Mouse (Mus musculus) monocyte, adult 2 months (primary cell): Measurements from ENCODE around the gene Grap2.
A peak's percentile ranks its signal among the peaks of the same experiment; 100 is the strongest.

Experiments used
- DNase-seq, 2 experiments: peaks; one replicate each; pipeline ENCODE4 v3.0.0; 2022; ENCODE audit warnings: low spot score in 2 of 2, low read depth in 1 of 2

Gene Grap2

DNA sequence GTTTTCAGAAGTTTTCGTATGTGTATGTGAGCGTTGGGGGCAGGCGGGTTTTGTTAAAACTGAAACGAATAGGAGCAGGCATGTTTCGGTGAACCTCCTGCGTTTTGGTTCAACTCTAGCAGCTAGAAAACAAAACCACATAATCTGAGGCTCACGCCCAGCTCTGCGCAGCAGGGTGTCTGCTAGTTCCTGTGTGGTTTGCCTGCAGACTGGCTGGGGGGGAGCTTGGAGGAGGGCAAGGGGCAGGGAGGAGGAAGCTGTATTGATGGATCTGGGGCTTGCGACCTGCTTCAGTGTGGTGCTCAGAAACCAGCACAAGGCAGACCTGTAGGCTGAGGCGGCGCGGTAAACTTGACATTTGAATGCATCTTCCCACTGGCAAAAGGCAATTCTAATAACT lies at the start of gene Grap2:
Gene Grap2 (plus strand): TSS at position 304 of the 400 bp plus-strand sequence.
- peak; percentile 16 to 58 for DNase-seq

DNA sequence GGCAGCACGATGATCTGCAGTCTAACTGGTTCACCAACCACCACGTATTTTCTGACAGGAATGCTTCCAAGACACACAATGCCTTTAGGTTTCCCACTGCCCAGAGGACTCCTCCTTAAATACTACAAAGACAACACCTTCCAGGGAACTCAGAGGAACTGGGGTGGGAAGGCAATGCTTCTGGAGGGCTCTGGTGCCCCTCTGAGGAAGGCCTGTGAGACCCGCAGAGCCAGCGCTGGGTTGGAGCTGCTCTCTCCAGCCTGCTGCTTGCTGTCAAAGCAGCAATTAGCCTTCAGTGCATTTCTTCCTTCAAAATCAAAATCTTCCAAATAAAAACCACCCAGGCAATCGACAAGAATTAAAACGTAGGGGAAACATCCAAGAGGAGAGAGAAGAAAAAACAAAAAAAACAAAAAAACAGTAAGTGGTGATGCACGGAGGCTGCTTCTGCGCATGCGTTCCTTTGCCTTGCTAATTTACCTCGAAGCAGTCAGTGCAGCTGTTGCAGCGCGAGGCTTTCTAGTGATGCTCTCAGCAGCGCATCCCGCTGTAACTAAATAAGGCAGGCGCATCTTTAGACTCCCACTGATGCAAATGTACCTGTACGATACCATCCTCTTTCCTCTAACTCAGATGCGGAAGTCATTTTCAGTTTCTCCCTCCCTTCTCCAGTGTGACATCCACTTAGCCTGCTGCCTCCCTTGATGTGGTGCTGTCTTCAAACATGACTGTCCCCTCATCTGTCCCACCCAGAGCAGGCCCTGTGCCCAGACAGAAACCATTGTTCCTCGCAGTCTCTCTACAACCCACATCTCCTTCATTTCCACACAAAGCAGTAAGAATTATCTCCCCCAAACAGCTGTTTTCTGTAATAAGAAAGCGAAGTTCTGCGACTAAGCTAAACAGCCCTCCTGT lies 42.2 kb upstream of the Grap2 start:
- DNase-seq, result no peak

DNA sequence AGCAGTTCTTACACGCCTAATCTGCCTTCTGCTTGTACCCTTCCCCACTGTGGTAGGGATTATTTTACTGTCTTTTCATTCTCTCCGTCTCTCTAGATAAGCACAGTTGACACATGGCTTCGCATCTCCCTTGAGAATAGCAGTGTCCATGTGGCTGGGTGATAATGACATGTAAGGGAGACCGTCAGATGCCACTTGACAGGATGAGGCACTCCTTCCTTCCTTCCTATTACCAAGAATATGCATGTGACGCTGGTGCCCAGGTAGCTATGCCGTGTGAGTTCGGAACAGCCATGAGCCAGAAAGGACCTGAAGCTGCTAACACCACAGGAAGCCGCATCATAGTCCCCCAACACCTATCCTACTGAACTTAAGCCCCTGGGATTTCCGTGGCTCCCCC lies 41.4 kb upstream of the Grap2 start:
- DNase-seq, result no peak

DNA sequence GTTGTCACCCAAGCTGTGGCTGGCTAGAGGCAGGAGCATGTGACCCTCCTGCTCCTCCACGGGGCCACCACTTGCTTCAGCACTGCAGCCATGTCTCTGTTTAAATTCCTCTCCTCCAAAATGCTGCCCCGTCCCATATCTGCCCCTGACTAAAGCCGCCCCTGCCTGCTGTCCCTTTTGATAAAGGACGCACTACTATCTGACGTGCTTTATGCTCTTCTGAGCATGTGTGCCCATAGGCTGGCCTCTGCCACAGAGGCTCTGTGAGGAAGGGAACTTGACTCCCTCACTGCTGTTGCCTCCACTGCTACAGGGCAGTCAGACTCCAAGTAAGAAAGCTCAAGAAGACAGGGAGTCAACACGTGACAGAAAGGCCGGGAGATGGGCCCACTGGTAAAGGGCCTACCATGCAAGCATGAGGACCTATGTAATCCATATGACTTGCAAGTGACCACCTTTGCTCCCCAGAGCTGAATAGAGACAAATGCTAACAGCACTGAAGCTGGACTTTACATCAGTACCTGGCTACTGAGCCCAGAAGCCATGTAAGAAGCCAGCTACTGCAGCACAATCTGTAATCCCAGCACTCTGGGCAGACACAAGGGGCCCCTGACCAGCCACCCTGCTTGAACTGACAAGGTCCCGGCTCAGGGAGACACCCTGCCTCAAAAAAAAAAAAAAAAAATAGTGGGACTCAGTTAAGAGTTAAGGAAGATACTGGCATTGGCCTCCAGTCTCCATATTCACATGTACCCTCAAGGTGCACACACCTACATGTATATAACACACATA lies 39.9 kb upstream of the Grap2 start:
- no peak for DNase-seq

DNA sequence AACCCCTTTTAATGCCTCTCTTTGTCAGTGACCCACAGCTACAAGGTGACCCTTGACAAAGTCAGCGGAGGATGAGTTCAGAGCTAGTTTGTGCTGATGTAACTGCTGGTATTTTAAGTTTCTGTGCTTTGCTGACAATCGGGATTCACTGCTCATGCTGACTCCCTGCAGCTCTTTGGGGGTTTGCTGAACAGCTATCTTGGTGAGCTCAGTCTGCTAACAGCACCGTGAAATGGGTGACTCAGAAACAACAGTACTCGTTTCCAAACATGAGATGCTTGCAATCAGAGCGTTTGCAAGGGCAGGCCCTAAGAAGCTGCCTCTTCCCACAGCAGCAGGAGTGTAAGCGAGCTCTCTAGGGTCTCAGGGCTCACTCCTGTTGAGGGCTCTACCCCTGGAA lies 39.1 kb upstream of the Grap2 start:
- no peak for DNase-seq

DNA sequence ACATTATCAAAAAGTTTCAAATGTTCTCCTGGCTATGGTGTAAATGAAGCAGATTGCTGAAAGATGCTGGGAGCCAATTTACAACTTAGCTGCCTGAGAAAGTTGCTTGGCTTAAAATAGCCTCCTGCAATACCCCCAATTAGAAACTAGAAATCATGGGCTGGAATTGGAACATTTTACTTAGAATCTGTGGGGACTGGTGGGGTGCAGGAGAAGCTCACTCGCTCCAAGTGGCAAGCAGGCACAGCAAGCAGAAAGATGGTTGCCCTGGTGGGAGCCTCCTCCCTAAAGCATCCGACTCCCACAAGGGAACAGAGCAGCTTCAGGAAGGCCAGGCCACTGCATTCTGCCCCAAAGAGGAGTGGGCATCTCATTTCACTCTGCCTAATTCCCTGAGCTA lies 36.3 kb upstream of the Grap2 start:
- no peak for DNase-seq

DNA sequence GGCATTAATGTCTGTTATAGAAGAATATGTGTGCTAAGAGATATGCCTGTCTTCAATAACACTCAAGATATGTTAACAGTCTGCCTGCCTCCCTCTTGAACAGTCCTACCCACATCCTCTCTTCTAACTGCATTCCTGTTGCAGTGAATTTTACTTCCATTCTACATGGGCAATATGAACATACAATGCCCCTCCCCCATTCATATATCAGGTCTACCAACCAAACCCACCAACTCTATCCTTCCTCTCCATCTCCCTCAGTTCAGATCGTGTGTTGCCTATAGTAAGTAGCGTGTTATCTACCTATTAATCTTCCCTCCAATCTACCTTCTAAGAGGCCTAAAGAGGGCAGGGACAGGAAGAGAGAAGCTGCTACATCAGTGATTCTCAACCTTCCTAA lies 34.3 kb upstream of the Grap2 start:
- DNase-seq, result no peak

DNA sequence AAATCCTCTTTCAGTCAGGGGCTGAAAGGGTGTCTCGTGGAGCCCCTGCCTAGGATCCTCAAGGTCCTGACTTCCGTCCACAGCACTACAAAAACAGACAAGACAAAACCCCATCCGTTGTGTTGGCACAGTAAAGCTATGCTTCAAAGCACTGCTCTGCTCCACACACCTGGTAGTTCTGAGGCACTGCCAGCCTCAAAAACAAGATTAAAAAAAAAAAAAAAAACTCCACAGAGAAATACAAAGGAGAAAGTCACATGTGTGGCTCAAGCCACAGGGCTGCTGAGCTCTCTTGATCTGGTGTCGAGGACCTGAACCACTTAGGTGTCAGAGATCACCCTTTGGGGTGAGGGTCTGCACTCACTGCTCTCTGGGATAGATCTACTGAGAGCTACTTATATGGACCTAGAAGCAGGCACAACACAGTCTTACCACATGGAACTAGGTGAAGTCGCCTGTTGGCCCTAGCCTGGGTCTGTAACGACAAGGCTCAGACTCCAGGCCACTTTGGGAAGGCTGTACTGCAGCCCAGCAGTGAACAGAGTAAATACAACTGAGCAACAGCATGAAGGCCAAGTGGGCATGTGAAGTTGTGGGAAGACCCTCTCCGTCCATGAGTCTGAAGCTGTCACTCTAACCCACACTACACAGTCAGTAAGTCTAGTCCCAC lies 33.6 kb upstream of the Grap2 start:
- no peak for DNase-seq

DNA sequence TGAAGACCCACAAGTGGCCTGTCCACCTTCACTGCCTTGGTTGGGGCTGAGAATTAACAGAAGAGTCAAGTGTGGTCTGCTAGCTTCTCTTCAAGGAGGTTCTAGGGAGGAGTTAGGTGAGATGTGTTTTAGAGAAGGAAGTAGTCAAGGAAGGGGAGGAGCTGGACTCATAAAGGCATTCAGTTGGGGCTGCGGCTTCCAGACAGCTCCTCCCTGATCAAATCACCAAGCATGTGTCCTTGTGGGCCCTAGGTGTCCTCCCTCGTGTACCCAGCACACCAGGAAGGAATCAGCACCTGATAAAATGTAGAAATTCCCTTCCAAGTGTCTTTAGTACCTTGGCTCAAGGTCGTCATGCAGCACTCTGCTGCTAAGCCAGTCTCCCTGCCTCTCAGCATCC lies 28.3 kb upstream of the Grap2 start:
- DNase-seq, result no peak

DNA sequence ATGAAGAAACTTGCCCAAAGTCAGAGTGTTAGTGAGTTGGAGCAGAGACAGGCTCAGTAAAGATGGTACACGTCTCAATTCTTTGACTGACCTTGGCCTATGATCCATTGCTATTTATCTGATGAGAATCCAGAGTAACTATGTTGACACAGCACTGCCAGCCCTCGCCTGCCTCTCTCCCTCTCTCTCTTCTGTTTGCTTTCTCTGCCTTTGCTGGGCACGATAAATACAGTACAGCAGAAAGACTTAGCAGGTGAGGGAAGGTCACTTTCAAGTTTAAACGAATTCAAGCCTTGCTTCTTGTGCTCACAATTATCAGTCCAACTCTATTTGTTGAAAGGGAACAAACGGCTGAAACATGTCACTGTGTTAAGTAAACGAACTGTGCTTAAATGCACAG lies 27.0 kb upstream of the Grap2 start:
- DNase-seq, result no peak

DNA sequence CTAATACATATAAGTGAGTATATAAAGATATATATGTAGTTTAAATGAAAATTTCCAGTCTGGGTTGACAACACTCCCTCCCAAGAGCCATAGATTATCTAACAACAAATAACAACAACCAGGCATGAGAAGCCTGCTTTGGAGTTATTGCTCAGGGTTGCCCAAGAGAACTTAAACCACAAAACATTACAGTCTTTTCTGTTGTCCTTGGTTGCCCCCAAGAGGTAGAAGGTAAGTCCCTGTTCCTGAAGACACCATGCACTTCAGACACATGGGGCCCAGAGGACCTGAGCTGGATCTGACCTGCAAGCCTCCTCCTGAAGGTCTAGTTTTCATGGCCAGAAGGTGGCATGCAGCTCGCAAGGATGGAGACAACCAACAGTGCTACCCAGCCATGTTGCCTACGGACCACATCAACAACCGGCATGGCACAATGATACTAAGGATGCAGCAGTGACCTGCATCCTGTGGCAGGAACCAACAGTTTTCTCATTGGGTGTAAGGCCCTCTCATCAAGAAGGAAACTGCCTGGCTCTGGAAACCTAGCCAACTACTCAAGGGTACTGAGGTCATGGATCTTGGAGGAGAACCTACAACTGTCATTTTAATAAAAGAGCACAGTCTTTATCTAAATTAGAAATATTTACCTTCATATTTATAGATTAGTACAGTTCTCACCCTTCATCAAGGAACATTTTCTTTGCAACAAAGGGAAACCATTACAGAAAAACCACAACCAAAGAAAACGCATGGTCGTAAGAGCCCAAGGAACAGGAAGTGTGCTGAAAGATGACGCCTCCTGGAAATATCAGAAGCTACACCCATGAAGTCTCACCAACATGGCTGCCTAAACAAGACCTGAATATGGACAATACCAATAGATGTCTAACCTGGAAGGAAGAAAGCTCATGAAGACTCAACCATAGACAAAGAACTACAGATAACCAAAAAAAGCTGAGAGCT lies 17.3 kb upstream of the Grap2 start:
- DNase-seq, result no peak

DNA sequence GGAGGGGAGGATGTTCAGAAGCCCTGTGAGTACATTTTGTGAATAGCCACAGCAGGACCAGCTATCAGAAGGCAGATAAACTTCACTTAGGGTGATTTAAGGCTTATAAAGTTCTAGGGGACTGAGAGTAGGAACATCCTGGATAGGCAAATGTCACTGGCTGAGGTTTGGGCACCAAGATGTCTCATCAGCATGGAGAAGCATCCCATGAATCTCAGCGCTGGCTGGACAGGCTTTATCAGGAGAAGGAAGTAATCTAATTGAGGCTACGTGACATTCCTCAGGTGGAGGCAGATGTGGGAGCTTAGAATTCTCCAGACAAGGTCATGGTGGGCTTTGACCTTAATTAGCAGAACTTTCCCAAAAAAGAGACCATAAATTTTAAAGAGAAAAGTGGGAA lies 16.4 kb upstream of the Grap2 start:
- no peak for DNase-seq

DNA sequence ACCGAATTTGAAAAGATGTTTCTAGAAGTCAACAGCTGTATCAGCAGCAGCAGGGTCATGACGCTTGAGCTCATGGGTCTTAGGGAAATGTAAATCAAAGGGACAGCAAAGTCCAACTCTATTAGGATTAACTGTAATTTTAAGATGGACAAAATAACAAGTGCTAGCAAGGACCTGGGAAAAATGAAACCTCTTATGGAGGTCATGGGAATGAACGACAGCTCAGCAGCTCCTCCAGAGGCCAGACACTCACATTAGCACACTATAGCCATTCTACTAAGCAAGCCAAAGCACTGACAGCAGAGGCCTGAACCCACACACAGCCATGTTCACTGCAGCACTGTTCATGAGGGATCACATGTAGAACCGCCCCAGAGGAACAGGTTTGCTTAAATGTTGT lies 14.6 kb upstream of the Grap2 start:
- DNase-seq, result no peak

DNA sequence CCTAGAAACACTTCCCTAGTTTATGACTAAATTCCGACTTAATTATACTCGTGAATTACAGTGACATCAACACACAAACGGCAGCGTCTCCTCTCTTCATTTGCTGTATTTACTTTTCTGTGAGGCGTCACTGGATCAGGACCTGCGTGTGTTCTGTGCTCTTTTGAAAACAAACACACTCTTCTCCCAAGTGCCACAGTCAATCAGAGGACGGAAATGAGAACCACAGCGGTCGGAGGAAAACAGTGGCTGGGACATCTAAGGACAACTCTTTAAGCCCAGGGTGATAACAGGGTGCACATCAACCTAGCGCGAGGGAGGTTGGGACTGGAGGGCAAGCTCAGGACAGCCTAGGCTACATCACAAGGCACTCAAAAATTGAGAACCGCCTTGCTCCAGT lies 12.9 kb upstream of the Grap2 start:
- no peak for DNase-seq

DNA sequence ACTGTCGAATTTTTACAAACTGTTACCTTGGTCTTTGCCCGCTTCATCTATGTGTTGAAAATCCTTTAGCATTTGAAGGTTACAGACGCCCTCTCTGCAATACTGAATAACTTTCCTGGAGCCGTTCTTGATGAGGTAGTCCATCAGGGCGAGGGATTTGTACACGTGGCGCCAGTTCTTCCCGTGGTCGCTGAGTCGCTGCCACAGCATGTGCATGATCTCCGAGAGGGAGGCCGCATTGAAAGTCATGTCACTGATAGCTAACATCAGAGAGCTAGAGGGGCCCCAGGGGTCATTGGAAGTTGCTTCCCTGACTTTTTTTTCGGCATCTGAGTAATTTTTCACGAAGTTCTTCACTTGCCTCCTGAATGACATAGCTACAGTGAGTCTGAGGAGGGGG lies 12.4 kb upstream of the Grap2 start:
- DNase-seq, result no peak

DNA sequence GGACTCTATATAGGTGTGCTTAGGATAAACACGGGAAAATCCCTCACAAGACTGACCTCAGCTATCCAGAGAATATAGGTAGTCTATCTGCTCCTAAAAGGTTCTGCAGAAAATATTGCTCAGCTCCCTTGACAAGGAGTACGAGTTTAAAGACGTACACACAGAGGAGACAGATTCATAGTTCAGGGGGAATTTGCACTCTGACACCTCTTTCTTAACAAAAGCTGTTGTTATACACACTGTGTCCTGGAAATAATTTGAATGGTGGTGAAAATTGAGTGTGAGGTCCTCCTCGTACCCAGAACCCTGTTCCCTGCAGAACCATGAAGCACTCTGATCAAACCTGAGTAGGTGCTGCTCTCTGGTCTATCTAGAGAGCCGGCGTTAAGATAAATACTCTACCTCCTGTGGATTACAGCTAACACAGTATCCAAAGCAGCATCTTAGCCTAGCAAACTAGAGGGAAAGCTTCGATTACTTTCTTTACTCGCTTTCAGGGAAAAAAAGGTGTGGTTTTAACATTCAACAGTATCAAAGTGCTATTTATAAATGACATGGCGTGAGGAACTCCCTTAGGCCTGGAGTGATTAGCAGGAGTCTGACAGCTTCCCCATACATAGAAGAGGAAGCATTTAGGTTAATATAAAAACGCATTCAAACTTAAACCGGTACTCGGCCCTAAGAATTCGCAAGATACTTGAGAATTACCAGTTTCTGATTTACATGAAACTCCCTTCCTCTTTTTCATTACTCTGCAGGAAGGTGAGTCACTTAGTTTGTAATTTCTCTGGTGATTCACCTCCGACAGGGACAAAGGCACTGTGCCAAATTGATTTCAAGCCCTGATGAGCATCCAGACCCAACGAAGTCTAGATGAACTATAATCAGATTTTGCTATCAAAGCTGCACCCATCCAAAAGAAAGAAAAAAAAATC lies 11.5 kb upstream of the Grap2 start:
- DNase-seq, result peak; percentile 31 to 49

DNA sequence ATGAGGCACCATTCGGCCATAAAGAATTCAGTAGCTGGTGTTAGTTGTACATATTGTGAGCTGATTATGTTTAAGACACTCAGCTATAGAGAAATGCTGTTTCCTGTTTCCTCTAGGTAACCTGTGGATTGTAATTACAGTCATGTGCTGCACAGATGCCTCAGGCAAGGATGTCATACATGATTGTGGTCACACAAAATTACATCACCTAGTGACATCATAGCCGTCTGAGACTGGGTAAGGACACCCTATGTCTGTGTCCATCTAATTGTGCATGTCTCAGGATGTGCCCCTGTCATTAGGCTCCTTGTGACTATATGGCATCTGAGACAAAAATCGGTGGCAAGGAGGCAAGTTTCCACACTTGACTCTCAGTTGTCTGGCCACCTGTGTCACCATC lies 9.9 kb upstream of the Grap2 start:
- DNase-seq, result no peak

DNA sequence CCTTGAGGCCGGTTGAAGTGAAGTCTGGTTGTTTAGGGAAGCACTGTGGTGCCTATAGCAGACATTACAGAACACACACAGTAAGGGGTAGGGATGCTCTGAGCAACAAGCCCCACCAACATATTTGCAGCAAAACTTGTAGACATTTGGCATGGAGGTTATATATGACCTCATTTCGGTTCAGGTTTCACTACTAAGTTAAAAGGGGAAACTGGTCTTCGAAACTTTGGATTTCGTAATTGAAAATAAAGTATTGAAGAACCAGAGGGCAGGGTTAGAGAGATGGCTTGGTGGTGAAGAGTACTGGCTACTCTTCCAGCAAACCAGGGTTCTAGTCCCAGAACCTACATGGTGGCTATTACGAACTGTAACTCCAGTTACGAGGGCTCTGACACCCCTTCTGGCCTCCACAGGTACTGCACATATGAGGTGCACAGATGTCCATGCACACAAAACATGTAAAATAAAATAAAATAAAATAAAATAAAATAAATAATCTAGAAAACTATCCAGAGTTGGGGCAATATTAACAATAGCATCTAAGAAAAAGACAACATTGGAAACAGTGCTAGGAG lies 8.7 kb upstream of the Grap2 start:
- DNase-seq, result peak; percentile 22 to 38

DNA sequence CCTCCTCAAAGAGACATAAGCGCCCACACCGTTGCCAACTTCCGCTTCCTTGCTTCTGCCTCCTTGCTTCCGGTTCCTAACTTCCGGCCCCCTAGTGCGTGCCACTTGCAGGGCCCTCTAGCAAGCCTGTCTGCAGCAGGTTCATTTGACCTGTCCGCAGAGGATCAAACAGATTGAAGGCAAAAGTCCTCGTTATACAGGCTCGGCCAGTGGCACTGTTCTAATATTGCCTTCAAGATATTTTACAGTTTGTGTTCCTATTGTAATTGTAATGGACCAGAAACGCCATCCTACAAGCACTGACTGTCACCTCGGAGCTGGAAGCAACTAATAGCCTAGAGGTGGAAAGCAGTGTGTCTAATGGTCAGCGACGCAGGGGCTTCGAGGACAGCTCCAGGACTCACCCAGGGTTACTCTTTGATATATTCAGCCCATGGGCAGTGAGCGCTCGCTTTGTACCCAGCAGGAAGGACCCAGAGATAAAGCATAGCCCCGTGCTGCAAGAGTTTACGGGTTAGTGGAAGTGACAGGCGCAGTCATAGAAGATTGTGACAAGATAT lies 7.2 kb upstream of the Grap2 start, which contains the start of gene Enthd1:
Gene Enthd1 (minus strand): TSS at position 51 of the 560 bp plus-strand sequence.
- DNase-seq, result no peak
